Mouse (Mus musculus) liver, postnatal 0 days (tissue): ENCODE data around the gene Akap2.

Experiments
- CTCF ChIP-seq: sonication (generic); IDR thresholded peaks from 2 replicates; pipeline ENCODE4 v1.5.1; 2016; ENCODE audit warnings: antibody characterized with exemption, low read depth
- EP300 ChIP-seq: IDR thresholded peaks from 2 replicates; pipeline ENCODE4 v1.6.1; 2016; ENCODE audit warnings: antibody characterized with exemption, low read depth, mild to moderate bottlenecking

DNA sequence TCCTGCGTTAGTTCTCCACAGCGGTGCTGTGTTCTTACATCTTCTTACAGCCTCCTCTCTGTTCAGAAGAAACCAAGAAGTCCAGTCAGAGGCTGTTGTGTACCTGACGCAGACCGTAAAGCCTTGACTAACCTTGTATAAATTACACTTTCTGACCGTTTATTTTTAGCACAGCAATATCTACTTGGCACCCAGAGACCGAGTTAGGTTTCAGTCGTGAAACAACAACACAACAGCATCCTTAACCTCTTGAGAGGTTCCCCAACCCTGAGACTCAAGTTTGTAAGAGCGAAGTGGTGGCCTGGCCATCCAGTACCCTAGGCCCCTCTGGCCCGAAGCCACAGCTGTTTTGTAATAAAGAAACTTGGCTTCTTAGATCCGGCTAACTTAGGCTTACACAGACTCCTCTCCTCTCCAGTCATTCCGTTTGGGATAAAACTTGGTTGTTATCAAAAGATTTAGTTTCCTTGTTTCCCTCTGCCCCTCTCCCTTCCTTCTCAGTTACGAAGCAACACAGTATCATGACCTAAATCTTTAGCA, 32.7 kb upstream of the Akap2 start:
- TF ChIP-seq CTCF (no peak), EP300 (no peak)
